Mouse (Mus musculus) adrenal gland, postnatal 25 days (tissue): Measurements from ENCODE around the gene Lrp6. TPM values are rescaled to one million over a fixed set of nuclear protein-coding genes. Genes with fewer than 3 reads are reported as not detected.
A peak's percentile ranks its signal among the peaks of the same experiment; 100 is the strongest.

Experiments used
- DNase-seq: peaks from one replicate; pipeline ENCODE4 v3.0.0; 2021; ENCODE audit warnings: mixed read lengths
- total RNA-seq: library from RNA; stranded (reverse); gene quantifications from 2 replicates; pipeline ENCODE4 v1.2.3, GENCODE M21; 2021

Lrp6 gene
- total RNA-seq, 1 experiment from 2014 or later = 112 TPM

DNA sequence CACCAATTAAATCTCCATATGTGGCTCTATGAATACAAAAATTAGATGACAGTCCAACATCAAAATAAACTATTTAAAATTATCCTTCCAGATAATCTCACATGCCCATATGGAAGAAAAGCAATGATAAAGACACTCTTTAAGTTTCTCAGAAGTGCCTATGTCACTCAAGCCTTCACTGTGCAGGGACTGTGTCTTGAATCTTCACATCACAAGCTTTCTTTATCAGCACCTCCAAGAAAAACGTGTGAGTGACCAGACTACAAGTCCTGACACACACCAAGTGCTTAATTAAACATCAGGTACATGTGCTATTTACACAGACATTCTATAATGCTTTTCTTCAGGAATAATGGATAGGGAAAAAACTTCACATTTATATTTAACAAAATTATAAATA lies 34.8 kb downstream of the Lrp6 start:
- DNase-seq = no peak

DNA sequence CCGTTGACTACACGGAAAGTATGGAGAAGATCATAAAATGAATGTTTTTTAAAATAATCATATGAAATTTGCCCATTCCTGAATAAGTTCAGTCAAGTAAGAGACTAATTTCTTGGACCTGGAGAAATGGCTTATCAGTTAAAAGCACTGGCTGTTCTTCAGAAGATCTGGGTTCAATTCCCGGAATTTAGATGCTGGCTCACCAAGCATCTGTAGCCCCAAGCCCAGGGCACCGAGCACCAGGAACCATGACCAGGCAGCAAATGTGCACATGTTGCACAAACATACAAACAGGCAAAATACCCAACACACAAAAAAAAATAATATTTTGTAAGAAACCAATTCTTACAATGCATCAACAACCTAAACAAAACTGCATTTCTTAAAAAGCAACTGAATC lies 37.4 kb downstream of the Lrp6 start:
- no peak for DNase-seq

DNA sequence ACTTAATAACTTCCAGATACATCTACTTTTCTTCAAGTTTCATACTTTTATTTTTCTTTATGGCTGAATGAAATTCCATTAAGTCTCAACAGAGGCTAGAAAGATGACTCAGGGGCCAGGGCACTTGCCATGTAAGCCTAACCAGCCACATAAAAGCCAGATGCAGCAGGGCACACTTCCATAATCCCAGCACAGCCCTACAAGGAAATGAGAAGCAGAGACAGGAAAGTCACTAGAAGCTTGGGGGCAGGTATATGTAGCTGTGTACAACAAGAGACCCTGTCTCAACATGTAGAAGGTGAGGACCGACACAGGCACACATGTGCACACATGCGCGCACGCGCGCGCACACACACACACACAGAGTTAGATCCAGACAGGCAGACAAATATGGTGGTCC lies 38.4 kb downstream of the Lrp6 start:
- no peak for DNase-seq

DNA sequence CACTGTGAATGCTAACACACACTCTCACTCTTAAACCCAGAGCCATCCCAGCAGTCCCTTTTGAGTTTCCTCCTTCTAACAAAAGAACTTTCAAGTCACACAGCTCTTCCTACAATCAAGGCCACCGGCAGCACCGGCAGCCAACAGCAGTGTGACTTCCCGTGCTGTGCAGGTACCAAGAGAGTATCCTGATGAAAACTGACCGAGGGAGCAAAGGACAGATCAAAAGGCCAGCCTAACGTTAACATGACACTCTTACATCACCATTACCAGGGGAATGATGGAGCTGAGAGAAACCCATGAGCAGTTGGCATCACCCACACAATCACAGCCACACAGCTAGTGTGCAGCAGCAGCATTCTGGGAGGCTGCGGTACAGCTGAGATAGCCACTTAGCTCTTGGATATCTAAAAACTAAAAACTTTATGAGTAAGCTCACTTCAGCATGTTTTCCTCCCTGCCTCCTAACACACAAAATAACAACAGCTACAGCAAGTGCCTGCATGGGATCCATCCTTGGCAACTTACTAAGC lies 39.1 kb downstream of the Lrp6 start:
- DNase-seq = peak; percentile 21

DNA sequence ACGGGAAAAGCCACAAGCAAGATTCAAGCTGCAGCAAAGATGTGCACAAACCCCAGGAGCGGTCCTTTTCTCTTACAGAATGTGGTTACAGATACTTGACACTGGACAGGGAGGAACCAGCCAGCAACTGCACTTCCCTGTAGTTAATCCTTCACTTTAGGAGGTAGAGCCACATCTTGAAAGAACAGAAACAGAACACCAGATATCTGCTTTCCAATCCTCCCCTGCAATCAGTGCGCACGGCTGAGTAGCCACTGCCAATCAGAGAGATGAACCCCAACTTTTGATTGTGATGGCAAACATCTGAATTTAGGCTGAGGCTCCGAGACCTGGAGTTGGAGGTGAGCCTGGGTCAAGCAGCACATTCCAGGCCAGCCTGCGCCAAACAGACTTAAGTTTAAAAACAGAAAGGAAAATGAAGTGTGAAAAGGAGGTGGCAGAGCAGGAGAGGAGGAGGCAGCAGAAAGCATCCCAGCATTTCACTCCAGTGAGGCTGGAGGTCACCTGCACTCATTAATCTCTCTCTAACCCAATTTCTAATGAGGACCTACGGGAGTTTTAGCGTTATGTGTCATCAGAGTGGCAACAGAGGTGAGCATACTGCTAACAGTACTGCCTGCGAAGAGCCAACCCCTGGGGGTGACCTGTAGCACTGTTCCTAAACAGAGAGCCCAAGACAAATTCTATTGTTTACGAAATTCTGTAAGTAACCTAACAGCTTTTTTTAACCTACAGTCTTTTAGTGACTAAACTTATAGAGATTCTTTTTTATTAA lies 39.8 kb downstream of the Lrp6 start:
- no peak for DNase-seq

DNA sequence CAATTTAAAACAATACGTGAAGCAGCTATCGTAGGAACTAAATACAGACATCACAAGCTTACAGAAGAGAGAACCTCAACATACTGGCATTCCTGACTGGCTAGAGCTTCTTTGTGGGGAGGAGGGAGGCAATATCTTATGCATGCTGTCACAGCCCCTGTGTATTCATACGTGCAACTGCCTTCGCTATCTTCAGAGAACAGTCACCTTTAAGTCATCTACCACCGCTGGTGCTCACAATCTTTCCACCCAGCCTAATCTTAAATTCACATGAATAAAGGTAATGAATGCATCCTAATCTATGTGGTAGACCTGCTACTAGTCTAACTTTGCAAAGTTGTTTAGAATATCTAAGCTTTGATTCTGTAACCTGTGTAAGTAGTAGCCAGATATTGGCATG lies 40.5 kb downstream of the Lrp6 start:
- no peak for DNase-seq

DNA sequence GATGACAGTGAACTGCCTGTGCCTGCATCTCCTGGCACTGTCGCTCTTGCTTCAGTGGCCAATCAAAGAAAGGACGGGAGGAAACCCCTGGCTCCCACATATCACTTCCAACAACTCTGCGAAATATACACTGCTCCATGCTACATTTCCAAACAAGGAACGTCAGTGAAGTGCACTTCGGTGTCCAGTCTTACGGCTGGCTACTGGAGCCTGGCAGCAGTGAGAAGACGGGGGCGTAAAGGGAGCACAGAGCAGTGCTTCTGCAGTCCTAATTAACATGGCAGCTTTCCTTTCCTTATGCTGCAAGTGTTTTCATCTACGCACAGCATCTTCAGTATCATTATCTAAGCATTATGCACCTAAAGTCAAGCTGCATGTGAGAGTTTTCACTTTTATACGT lies 45.4 kb downstream of the Lrp6 start:
- no peak for DNase-seq

DNA sequence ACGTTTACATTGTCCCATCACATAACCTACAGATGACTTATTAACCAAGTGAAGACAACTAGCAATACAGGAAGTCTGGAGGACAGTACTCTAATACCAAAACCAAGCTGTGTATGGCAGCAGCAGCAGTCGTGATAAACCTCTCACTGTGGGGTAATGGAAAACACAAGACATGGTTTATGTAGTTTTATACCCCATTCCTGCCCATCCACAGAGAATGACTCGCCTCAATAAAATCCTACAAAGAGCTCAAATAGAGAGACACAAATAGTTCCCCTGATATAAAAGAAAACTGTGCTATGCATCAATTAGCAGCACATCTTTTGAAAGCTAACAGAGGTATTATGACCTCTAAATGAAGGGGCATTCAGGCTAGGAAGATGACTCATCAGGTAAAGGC lies 45.9 kb downstream of the Lrp6 start:
- DNase-seq = no peak

DNA sequence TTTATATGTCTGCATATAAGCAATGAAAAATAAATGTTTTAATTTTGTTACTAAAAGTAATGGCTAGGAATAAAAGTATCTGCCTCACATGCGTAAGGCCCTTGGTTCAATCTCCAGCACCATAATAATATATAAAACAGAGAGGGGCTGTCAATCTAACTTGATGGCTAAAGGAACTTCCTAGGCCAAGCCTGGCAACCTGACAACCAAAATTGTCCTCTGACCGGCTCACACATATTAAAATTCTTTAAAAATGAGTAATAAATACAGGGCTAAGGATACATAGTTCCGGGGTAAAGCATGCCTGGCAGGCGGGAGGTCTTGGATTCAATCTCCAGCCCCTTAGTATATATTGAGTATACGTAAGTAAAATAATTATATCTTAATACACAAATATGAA lies 48.3 kb downstream of the Lrp6 start:
- no peak for DNase-seq

DNA sequence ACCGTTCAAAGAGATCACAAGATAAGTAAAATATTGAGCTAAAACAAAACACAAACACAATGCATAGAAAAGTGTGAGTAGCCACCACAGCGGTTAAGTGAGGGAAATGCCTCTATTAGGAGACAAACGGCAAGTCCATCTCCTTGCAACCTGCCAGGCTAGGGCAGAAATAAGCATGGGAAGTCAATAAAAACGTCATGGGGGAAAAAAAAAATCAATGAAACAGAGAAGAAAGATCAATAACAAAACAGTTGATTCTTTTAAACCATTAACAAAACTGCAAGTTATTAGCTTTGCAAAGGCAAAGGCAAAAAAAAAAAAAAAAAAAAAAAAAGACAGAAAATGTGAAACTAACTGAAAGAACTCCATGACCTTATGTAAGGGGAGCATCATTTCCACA lies 49.6 kb downstream of the Lrp6 start:
- no peak for DNase-seq

DNA sequence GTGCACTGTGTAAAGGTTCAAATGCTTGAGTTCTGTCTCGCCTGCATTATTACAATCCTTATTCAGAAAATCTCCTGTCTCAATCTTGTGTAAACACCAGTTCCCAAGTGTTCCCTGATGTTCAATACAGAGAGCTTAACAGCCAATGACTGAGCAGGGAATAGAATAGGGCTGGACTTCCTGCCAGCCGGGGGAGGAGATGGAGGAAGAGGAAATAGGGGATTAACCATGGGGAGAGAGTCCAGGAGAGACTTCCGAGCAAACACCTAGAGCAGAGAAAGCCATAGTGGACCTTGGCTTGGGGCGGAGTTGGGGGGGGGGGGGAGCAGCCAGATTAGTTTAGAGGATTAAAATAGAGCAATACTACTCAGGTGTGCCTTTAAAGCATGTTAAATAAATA lies 51.3 kb downstream of the Lrp6 start:
- no peak for DNase-seq

DNA sequence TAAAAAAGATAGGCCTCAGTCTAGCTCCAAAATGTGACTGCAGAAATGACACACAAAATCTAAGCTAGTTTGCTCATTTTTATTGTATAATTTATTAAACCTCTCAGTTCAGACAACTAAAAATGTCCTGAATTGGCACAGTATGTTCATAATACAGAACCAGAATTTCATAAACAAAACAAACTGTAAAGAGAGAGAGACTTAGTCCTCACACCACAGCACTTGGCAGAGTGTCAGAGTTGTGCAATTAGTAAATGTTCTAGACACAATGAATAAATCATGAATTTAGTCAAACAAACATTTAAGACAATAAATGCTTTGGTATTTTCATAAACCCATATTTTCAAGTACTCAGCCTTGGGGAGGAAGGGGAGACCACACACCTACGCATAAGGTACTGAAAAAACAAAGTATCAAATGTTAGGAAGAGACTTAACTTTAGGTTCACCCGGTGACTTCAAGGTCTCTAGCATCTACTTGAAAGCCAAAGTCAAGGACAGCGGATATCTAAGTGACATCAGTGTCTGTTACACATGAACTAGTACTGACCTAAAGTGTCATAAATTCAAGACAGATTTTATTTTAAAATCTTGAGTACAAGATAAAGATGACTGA lies 52.8 kb downstream of the Lrp6 start:
- DNase-seq = peak; percentile 22

DNA sequence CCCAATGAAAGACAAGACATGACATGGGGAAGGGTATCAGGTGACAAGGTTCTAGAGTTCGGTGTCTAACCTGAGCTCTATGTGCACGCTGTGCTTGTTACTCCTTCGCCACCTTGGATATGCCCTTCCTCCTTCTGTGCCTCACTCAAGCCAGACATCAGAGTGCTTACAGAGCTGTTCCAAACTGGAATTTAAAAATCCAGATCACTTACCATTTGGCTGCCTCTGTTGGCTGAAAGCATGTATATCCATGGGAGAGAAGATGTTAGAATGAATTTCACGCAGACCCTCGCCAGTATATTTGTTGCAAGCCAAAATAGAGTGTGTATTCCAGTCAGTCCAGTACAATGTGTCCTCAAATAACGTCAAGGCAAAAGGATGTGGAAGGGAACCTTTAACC lies 53.8 kb downstream of the Lrp6 start:
- DNase-seq = no peak

DNA sequence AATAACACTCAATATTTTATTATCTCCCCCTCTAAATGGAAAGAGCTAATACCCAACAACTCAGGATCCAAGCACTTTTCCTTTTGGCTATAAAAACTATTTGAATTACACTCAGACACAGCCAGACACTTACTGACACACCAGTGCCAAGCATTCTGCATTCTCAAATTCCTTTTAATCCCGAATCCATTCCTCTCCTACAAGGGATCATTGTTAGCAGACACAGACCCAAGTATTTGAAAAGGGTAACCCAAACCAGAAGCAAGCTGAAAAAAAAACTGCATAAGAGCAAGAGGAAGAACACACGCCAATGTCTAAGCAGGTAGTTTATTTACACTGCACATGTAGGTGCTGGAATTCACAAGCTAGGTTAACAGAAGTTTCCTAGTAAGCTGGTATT lies 54.3 kb downstream of the Lrp6 start:
- no peak for DNase-seq

DNA sequence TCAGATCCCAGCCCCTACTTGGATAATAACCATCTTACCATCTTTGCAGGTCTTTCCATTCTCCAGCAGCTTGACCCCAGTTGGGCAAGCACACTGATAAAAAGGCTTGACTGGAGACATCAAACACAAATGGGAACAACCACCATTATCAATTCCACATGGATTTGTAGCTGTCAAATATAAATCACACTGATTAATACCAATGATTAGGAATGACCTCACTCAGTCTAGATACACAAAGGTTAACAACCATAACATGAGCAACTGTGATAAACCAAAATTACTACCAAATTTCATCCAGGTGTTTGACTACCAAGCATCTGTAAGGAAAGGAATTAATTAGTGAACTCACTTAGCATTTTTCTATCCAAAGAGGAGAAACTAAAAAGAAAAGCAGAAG lies 55.6 kb downstream of the Lrp6 start:
- no peak for DNase-seq

DNA sequence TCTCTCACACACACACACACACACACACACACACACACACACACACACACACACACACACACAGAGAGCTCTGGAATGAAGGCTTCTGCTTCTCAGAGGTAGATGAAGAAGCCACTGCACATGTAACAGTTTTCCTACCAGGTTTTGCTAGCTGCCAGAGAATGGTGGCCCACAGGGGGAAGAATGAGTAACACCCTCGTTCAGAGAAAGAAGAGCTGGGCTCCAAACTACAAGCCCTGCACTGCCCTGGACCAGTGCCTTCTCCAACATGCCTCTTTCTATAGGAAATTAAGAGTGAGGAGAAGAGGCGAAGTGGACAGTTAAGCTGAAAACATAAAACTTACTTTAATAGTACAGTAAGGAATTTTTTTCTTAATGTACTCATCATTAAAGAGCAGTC lies 56.5 kb downstream of the Lrp6 start:
- no peak for DNase-seq

DNA sequence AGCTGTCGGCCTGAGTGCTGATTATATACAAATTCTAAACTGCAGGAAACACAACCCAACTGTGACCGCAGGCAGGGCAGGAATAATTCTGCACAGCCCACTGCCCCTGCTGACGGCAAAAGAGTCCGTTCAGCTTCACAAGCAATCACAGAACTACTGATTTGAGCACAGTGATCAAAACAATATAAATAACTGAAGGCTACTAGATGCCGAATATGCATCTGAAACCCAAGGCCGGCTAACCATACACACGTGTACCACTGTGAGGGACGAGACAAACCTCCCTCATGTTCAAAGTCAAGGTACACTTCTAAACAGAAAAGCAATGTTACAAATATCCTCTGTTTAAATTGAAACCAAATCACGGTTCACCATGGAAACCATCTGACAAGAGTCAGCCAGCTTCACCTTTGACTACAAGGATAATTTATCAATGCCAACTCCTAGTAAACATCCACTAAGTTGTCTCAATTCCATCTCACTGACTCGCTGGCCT lies 57.0 kb downstream of the Lrp6 start:
- no peak for DNase-seq

DNA sequence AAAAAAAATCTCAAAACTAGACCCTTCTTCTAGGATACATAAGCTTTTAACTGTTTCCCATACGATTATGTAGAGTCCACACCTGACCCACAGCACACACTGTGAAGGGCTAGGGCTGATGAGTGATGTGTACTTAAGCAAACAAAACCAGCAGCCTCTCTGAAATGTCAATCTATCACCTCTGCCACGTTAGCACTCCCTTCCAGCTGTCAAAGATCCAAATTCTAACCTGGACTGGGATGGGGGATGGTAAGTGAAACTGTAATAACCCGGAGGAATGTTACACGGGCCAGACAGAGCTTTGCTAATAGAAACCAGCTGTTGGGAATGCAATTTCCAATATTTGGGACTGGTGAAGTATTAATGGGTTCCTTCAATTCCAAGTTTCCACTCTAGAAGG lies 61.9 kb downstream of the Lrp6 start:
- DNase-seq = no peak

DNA sequence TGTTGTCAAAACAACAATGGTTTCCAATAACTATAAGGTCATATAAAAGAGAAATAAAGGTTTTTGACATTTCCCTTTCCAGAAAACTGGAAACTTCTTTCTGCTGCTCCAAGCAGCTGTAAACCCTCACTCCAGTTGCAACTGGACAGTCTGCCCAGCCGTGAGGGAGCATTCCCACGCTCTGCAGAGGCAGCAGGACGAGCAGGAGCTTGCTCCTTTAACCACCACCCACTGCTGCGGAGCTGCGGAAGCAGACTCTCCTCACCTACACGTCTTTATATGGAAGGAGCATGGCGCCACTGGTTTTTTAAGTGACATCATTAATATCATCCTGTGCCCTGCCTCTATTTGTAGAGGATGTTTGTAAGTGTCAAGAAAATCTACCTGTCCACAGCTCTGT lies 64.4 kb downstream of the Lrp6 start:
- no peak for DNase-seq

DNA sequence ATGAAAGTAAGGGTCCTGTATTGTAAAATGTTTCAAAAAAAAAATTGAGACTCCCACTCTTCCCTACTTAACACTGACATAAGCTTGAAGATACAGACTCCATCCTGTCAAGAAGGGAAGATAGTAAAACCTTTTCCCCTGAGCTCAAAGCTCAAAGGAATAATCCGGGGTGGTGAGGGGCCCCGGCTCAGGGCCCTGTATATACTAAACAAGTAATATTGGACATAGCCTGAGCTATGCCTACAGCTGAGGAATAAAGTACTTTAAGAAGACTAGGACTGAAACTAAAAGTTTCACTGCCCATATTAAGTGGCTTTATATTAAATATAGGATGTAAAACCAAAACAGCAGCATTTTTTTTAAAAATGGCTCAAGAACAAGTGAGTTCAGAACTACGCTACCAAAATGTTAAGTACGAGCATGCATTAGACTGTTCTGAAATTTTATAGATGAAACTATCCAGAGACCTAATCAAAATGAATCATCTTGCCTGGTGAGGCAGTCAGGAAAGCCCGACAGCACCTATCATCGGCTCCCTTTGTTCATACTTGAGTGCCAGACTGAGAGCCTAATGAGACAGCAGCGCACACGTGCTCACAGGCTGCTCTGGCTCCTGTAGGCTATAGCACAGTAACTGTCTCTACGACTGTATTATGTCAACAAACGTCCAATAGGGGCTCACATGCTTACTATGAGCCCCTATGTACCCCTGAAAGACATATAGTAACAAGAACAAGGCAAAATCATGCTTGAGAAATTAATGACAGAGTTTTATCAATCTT lies 66.2 kb downstream of the Lrp6 start:
- DNase-seq = no peak

DNA sequence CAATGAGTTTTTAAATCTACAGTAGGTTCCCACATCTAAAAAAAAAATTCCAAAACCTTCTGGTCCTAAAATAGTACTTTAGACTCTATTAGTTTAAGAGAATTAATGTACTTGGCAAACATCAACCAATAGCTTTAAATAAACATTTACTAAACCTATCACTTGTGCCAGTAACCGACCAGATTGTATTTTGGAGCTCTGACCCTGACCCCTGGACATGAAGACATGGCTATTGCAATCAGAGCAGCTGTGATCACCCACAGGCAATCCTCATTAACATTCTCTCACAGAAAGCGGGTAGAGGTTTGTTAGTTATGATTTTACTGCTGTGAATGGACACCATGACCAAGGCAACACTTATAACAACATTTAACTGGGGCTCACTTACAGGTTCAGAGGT lies 67.7 kb downstream of the Lrp6 start:
- DNase-seq = no peak

DNA sequence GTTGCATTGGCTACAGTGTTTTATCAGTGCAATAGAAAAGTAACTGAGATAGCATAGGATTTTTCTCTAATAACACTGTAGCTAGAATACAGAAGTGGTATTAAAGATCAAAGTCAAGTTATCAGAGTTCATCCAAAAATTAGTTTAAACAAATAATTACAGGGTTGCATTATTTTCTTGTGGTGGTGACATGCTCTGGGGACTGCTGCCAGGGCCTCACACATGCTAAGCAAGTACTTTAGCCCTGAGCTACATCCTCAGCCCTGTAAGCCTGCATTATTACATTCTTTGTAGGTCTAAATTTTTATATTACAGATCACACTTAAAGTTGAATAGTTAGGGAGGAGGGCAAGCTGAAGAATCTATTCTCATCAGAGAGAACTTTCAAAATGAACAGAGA lies 68.2 kb downstream of the Lrp6 start:
- no peak for DNase-seq
